Mouse (Mus musculus): ENCODE measurements around the gene Gp1bb.

Gp1bb gene

DNA sequence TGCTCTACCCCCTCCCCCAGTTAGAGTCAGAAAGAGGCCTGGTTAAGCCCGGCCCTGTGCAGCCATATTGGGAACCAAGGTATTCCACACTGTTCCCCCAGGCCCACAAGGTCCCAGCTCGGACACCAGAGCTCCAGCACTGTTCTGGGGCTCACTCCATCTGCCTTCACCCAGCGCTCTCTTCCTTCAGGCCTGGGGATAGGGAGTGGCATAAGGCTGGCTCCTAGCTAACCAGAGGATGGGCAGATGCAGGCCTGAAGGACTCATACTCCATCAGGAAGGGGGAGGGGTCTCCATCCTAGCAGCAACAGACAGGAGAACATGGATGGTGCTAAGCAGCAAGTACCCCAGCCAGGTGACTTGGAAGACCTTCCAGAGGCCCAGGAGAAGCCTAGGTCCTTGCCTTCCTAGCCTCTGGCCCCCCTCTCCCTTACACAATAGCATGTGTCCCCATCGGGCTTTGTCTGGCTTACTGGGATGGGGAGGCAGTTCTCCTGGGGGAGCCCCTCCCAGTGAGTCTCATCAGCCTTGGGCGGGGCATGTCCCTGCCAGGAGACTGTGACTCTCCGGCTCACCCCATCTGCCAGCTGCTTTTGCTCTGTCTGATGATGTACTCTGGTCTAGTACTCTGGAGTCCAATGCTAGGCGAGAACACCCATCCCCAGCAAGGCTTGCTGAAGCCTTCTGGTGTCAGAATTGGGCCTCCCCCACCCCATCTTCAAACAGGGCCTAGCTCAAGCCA lies 6.2 kb upstream of the Gp1bb start:
- DNase-seq = peak; percentile 31 to 33

DNA sequence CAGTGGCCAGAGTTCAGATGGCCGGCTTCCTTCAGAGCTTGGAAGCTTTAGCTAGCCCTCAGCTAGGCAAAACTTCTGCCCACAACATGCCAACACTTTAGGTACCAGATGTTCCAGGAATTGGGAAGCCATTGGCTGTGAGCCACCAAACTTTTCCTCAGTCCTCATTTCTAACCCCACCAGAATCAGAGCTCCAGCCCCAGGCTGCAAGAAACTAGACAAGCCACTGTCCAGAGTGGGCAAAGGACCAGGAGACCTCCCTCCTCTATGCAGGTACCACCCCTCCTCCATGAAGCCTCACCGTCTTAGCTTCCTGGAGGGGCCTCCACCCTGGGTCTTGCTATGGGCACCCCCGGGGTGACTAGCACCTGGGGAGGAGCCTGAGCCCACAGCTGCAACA lies 5.0 kb upstream of the Gp1bb start:
- peak in 1 of 2 experiments; percentile 27 for DNase-seq

DNA sequence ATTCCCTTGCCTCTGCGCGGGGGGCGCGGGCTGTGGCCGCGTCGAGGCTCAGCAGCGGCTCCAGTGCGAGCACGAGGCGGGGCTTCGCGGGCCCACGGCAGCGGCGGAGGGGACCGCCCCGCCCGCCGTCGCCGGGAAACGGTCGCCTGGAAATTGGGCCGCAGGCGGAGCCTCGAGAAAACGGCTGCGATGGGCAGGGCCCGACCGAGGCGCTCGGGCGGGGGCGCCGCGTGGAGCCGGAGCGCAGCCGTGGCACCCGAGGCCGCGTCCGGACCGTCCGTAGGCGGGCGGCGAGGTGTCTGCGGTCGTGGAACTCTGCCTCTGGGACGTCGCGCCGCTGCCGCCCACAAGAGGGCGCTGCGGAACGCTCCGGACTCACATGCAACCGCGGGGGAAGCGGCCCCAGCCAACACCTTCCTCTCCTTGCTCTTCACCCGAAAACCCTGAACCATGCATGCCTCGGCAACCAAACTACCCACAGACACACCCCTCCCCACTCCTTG lies 4.2 kb upstream of the Gp1bb start, which contains the start of gene Gm49601:
Gene Gm49601, minus strand, starts transcription at position 52 of the 503 bp plus-strand sequence.
- peak; percentile 93 to 95 for DNase-seq

DNA sequence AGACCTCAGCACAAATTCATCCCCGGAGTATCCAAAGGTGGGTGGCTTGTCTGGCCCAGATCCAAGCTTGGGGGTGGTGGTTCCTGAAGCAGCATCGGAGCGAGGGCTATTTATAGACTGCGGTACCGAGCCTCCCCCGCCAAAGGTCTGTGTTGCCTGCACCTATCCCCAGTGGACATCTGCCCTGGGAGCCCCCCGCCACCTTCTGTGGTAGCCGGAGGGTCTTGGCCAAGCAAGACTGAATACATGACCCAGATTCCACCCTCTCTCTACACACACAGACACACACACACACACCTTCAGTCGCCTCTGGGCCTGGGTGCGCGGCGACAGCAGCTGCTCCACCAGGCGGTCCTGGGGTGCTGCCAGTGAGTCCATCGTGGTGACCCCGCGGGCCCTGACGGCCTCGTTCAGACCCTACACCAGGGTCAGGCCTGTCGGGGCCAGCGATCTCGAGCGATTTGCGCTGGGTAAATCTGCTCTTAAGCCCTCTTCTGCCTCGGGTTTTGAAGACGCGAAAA lies 3.6 kb upstream of the Gp1bb start:
- peak in 1 of 2 experiments; percentile 68 for DNase-seq

DNA sequence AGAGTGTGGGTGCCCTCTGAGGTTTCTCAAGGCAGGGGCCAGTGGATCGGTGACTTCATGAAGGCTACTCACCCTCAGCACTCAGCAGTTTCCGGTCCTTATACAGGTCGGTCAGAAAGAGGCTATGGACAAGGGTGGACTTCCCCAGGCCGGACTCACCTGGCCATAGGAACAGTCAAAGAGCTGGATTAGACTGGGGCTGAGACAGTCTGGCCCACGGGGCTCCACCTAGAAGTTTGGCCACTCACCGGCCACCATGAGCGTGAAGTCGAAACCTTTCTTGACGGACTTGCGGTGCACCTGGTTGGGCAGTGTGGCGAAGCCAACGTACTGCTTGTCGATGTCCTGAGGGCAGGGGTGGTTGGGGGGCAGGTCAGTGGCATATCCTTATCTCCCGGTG lies 2.9 kb upstream of the Gp1bb start:
- no peak for DNase-seq

DNA sequence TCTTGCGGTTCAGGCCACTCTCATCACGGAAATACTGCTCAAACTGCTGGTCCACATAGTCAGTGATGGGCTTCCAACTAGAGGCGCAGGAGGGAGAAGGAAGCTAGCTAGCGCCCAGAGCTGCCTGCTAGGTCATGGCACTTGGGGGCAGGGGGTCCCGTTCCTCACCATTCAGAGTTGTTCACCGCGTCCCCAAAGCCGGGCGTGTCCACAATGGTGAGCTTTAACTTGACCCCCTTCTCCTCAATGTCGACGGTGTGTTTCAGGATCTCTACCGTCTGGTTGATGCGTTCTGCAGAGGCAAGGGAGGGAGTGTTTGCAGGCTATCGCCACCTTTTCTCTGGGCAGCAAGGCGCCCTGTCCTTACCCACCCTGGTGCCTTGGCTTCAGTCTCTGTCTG lies 2.4 kb upstream of the Gp1bb start:
- DNase-seq = no peak

DNA sequence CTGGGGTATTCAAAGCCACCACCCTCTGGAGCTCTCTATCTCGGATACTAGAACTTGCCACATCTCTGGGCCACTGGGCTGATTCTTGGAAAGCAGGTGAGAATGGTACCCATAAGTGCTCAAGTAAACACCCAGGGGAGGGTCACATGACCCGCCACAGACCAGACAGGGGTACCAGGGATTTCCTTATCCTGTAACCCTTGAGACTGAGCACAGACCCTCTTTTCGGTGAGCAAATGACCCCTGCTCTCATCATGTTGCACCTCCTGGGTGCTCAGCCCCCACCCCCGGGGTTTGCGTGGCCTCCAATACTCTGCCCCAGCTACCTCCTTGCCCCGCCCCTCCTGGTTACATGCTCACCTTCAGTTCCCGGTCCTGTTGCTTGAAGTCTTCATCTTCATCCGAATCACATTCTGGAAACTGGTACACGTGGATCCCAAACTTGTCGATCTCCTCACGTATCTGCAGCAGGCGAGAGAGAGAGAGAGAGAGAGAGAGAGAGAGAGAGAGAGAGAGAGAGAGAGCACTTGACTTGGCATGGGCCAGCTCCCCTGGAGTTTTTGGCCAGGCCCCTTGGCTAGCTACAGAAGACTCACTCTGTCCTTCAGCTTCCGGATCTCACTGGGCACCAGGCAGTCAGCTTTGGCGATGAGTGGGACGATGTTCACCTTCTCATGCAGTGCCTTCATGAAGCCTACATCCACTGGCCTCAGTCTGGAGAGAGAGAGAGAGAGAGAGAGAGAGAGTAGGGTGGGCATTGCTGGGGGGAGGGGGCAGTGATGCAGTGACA lies 1.7 kb upstream of the Gp1bb start:
- DNase-seq = peak; percentile 54 to 76

DNA sequence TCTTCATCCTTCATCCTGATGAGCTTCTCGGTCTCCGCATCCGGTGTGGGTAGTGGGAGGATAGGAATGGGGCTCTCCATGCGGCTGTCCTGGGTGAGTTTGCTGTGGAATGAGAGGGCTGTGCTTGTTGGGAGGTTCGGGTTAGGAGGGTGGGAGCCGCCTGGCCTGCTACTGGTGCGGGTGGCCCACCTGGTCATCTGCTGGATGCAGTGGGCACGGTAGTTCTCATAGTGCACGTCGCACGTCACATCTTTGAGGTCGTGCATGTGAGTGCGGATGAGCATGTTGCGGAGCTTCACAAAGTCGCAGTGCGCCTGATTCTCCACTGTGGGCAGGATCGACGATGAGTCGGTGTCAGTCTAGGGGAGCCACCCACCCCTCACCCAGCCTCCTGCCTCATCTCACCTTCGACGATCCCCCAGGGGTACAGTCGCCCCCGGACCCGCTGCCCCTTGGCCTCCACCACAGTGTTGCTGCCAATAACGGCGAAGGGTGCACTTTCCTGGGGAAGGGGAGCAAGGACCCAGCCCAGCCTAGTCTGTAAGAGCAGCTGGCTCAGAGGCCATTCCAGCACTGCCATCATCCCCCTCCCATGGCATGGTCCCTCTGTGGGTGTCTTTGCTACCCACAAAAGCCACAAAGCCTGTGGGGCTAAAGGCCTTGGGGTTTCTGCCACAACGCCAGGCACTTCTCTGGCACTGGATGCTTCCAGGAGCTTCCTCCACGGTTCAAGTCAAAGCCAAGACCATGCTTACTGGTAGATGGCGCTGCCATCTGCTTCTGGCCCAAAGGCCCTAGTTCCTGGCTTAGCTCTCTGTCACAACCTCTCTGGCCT lies 930 bp upstream of the Gp1bb start:
- DNase-seq = peak in 1 of 2 experiments; percentile 53

DNA sequence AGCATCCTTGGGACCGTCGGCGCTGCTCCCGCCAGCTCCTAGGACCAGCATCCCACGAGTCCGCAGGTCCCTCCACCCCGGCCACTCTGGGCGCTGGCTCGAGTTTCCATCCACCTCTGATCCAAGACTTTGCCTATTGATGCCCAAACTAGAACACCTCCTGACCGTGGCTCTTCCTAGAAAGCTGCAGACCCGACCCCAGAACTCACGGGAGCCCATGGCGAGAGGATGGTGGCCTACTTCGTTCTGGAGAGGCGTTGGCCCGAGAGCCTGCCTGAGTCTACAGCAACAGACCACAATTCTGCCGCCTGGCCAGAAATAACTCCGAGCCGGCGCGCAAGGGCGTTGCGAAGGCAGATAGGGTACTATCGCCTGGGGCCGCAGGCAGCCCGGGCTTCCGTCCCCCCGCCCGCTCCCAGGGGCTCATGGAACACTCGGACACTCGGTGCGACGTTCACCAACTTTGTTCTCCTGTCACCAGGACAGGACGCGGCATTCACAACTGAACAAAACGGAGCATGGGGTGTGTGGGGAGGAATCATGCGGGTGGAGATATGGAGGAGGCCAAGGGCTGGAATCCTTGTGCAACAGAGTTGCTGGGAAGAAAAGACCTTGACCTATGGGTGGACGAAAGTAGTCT lies 721 bp downstream of the Gp1bb start:
- DNase-seq = peak; percentile 32 to 44

DNA sequence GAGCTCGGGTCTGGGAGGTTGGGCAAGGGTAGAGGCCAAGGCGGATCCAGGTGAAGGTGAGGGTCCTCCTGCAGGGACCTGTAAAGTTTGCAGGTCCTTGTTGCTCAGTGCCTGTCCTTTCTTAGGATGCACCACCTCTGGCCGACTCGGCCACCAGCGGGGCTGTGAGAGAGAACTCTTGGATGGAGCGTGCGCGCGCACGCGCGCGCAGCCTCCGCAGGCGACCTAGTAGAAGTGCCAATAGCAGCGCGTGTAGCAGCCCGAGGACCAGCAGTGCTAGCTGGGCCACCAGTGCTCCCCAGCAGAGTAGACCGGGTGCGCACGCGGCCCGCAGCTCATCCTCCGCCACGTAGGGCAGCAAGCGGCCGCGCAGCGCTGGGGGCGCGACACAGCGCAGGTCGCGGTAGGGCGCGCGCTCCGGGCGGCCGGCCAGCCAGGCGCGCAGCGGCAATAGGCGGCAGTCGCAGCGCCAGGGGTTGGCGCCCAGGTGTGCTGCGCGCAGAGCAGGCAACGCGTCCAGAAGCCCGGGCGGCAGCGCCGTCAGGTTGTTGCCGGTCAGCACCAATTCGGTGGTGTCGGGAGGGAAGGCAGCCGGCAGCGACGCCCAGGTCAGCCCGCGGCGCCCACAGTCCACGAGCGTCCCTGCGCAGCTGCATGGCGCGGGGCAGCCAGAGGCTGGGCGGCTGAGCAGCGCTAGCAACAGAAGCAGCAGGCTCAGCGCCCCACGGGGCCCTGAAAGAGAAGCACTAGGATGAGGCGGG lies 1.4 kb downstream of the Gp1bb start:
- DNase-seq = peak; percentile 68 to 79

DNA sequence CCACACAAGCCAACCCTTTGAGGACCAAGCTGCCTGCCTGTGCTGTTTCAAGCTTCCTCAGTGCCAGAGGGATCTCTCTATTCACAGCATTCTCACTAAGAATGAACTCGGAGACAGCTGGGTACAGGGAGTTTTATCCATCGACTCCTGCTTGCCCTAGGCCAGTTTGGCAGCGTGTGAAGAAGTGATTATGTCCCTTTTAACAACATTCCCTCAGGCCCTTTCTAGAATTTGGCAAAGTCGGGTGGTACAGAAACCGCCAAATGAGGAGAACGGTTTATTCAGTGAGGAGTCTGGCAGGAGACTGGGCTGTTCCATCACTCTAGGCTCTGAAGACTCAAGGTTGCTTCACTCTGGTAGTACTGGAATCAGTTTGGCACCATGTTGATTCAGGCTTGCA lies 2.0 kb downstream of the Gp1bb start:
- DNase-seq = no peak

DNA sequence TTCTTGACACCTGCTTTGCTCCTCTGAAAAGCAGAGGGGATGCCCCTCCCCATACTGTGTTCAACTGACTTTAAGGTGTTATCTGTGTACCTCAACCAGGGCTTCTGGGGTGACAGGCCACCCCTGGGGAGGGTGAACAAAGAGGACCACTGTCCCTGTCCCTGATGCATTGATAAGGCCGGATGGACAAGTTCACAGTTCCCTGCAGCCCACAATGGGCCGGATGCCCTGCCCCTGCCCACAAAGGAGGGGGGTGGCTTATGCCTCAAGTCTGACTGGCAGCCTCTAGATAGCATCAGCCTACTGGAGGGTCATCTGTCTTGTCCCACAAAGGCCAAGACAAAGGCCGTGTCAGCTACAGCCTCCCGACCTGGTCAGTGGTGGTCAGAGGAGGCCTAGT lies 3.1 kb downstream of the Gp1bb start:
- DNase-seq = no peak

DNA sequence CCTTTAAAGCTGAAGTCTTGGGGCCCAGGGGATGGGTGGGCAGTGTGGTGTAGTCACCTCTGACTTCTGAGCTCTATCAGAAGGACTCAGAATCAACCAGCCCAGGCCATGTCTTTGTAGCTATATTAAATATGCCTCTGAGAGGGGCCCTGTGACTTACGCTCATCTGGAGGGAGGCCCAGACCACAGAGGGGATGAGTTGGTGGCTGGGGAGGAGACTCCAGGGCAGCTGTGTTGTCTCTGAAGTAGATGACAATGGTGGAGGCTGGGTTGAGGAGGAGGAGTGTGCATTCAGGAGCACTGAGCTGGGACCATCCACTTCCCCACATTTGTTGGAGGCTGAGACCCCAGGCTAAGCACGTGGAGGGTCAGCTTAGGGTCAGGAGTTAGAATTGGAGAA lies 3.9 kb downstream of the Gp1bb start:
- DNase-seq = no peak

DNA sequence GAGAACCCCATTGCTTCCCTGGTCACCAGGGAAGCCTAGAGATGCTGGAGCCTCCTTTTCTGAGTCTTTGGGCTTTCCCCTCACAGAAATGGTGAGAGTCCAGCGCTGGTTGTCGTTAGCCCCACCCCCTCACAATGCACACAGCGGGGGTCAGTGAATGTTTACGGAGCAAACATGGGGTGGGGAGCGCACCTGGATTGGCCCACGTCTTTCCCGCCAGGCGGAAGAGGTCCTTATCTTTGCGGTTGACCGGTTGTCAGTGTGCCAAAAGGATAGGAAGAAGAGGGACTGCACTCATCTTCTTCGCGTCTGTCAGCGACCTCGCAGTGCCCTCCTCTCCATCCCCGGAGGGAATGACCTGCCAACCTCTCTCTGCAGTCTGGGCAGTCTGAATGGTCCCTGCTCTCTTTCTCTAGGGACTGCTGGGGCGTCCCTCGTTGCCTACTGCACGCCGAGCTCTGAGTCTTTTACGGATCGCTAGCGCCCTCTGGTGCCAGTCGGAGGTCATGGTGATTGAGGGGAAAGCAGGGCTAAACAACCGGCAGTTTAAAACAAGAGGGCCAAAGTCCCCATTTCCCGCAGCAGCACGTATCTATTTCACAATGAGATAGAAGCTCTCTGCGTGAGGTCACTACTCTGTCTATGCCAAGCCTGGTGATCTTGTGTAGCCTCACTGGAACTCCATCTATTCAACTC lies 4.7 kb downstream of the Gp1bb start:
- peak; percentile 94 to 95 for DNase-seq

DNA sequence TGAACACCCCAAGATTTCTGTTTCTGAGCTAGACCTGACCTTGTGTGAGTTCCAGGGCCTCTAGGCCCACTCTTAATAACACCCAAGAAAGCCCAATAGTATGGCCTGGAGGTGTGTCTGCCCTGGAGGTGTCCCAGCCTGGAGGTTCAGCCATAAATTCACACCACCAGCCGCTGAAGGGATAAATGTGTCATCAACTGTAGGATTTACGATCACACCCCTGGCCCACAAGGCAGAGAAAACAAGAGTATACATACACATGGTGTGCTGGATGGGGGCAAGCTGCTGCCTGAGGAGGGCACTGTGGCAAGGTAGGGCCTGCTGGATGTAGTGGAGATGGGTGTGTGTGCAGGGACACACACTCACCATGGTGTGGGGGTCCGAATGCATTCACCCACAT lies 8.9 kb downstream of the Gp1bb start:
- DNase-seq = no peak

DNA sequence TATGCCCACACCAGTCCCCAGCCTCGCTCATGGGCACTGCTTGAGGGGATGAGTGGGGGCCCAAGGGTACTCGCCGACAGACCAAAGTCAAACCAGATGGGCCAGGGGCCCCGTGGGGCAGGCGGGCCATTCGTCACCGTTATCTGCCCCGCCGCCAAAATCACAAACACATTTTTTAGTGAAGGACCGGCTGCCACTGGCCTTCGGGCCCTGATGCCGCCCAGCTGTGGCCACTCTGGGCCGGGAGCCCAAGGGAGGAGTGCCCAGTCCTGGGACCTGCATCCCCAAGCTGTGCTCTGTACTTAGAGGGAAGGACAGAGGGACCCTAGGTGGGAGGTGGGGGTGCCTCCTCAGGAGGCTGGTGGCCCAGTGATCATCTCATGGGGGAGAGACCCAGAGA lies 10.5 kb downstream of the Gp1bb start:
- DNase-seq = no peak

DNA sequence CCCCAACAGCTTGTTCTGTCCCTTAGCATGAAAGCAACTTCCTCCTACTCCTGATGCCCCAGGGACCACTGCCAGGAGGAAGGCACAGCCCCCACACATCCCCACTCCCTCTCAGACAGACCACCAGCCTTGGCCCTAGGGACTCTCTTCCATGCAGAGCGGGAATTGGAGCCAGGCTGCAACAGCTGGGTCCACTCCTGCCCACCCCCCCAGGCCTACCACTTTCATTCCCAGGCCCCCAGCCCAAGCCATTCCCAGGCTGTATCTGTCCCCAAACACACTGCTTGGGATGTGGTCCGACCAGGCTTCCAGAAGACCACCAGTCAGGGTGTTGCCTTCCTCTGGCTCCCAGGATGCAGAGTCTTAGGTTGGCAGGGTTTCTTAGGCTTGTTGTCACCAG lies 13.1 kb downstream of the Gp1bb start:
- DNase-seq = no peak

DNA sequence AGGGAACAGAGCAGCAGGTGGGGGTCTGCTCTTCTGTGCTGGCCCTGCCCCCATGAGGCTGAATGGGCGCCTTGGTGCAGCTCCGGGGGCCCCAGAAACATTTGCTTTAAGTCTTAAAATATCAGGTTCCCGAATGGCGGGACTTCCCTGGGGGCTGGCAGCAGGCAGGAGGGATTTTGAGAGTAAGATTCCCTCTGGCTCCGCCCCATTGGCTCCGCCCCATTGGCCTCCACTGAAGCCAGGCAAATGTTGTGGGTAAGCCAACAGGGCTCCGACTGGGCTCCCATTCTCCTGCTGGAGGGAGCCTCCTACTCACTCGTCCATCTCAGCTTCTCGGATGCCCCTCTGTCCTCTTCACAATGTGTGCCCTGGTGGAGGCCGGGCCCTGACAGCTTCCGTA lies 14.0 kb downstream of the Gp1bb start:
- no peak for DNase-seq

DNA sequence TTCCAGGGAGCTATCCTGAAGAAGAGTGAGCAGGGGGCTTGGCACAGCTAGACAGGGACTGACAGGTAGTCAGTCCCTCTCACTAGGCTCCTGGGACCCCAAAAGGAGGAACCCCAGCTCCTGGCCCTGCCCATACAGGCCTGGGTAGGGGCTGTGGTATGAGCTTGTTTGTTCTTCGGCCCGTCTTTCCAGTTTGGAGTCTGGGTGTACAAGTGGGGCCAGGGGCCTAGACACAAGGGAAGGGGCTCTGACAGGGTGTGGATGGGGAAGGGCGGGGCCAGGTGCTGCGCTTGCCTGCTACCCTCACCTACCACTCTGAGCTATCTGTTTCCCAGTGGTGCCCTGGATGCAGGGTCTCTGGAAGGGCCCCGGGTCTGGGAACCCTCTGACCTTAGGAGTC lies 16.5 kb downstream of the Gp1bb start:
- DNase-seq = no peak

DNA sequence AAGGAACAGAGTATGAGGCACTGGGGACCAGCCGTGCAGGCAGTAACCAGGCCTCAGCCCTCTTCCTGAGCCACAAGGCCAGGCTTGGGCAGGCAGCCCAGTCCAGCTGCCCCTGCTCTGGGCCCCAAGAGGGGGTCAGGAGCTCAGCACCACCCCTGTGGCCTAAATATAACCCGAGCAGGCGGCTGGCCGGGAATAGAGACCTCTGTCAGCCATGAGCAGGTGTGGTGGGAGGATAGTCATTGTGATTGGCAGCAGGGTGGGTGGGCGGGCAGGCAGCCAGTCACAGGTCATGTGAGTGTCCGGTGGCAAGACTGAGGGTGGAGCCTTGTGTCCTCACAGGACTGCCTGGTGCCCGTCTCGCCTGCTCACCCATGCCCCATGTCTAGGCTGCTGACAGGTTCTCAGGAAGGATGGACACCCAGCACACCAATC lies 17.9 kb downstream of the Gp1bb start:
- DNase-seq = peak in 1 of 2 experiments; percentile 10

DNA sequence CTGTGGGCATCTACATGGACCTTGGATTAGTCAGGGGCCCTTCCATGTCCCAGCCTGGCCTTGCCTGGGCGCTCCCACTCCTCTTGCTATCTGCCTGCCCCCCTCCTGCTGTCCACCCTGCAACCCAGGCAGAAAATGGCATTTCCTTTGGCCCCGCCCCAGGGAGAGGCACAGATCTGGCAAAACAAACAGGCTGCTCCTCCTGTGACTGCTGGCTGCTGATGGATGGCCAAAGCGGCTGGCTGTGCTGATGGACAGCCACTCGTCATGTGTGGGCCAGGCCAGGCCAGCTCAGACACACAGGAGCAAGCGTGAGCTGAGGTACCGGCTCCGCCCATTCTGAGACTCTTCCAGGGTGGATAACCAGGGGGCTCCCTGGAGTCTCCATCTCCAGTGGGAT lies 20.8 kb downstream of the Gp1bb start:
- DNase-seq = no peak
